Mouse (Mus musculus): Measurements from ENCODE around the gene Fate1. TPM values are rescaled to one million over a fixed set of nuclear protein-coding genes. Genes with fewer than 3 reads are reported as not detected.

Fate1 gene
- polyA plus RNA-seq, 1 experiment: not detected

- H3K27me3 ChIP-seq (ENCODE audit: control insufficient read depth, insufficient read depth, low read length): no peaks in the 10 kb centered on the region
- no peaks in the 10 kb centered on the region for H3K4me1 ChIP-seq (ENCODE audit: control insufficient read depth, insufficient read depth, insufficient read length)
- 43% methylated on average over 3 of the region's 3 CpGs for WGBS
- H3K36me3 ChIP-seq (ENCODE audit: control insufficient read depth, insufficient read depth, low read length): no peaks in the 10 kb centered on the region
- TF ChIP-seq POLR2A (IDR thresholded peaks at IDR 0.05; ENCODE audit: low read depth, low read length) (no peak), CTCF (IDR thresholded peaks at IDR 0.05; ENCODE audit: extremely low read depth, insufficient read depth, insufficient read length, insufficient replicate concordance) (no peak)
- DNase-seq (ENCODE audit: low read depth in 1 of 2, low spot score in 2 of 2): no peak
- H3K4me3 ChIP-seq (ENCODE audit: extremely low read depth, insufficient read depth, insufficient read length): no peak overlapping the region
- no peak overlapping the region for H3K27ac ChIP-seq (ENCODE audit: insufficient read depth, low read length)
These were observed 50.8 kb downstream of the Fate1 start for GRCm38 (mm10) chrX:72023542-72023941.

Other genes starting within 250 kb of the Fate1 start
- 1.1 and 1.3 TPM in 2 replicates for gene Vma21, start 157.1 kb upstream of the Fate1 start, polyA plus RNA-seq (2012; rRNA removed)
- gene Gm1141, start 52.0 kb upstream of the Fate1 start, polyA plus RNA-seq (2012; rRNA removed): 0.08 and 0.09 TPM in 2 replicates
- gene Prrg3, start 10.4 kb upstream of the Fate1 start, polyA plus RNA-seq (2012; rRNA removed): 1.1 and 1.3 TPM in 2 replicates
- gene Cnga2, start 18.9 kb downstream of the Fate1 start, polyA plus RNA-seq (2012; rRNA removed): 0.08 TPM in 1 of 2 replicates, not detected in the other
- gene Magea4, start 249.0 kb downstream of the Fate1 start, polyA plus RNA-seq (2012; rRNA removed): not detected in 2 replicates

Measured in spleen, adult 2 months (tissue).